Mouse (Mus musculus): ENCODE data around the gene Zbtb44. TPM values are rescaled to one million over a fixed set of nuclear protein-coding genes. Genes with fewer than 3 reads are reported as not detected.

Zbtb44 gene
- polyA plus RNA-seq, 1 experiment from 2014 or later = 7.1 TPM

- WGBS (ENCODE audit: insufficient replicate concordance) = 73% methylated on average over 9 of the region's 9 CpGs
- Histone ChIP-seq H3K9ac (ENCODE audit: low read depth, low read length) (no peak overlapping the region), H3K9me3 (replicated peaks; ENCODE audit: control insufficient read depth, low read length) (no peaks in the 10 kb centered on the region), H3K4me1 (ENCODE audit: control insufficient read depth, insufficient read depth, low read length) (no peaks in the 10 kb centered on the region), H3K4me3 (ENCODE audit: low read depth, low read length) (no peak overlapping the region), H3K36me3 (ENCODE audit: control insufficient read depth, insufficient read depth, low read length) (no peaks in the 10 kb centered on the region), H3K27me3 (ENCODE audit: control insufficient read depth, insufficient read depth, low read length) (peaks cover 2% of the 10 kb centered on the region; the same call in 1 of the 2 replicates), H3K4me2 (no peak overlapping the region), H3K27ac (ENCODE audit: low read depth, low read length) (no peak overlapping the region)
- ATAC-seq (replicated peaks; ENCODE audit: insufficient number of reproducible peaks, low FRiP score, low TSS enrichment) = no peak
Observed at GRCm38 (mm10) chr9:31089541-31089940, 59.1 kb downstream of the Zbtb44 start.

- Histone ChIP-seq H3K9ac (ENCODE audit: low read depth, low read length) (no peak overlapping the region), H3K9me3 (replicated peaks; ENCODE audit: control insufficient read depth, low read length) (no peaks in the 10 kb centered on the region), H3K4me2 (no peak overlapping the region), H3K27ac (ENCODE audit: low read depth, low read length) (no peak overlapping the region), H3K36me3 (ENCODE audit: control insufficient read depth, insufficient read depth, low read length) (no peaks in the 10 kb centered on the region), H3K27me3 (ENCODE audit: control insufficient read depth, insufficient read depth, low read length) (peaks cover 2% of the 10 kb centered on the region; the same call in 1 of the 2 replicates), H3K4me1 (ENCODE audit: control insufficient read depth, insufficient read depth, low read length) (no peaks in the 10 kb centered on the region), H3K4me3 (ENCODE audit: low read depth, low read length) (no peak overlapping the region)
- WGBS (ENCODE audit: insufficient replicate concordance) = 73% methylated on average over 29 of the region's 29 CpGs
- 0 out of 2 replicates have a peak, but pooled peaks have one; percentile 20 for ATAC-seq (replicated peaks; ENCODE audit: insufficient number of reproducible peaks, low FRiP score, low TSS enrichment)
Observed at GRCm38 (mm10) chr9:31090081-31091023, 59.9 kb downstream of the Zbtb44 start.

DNA sequence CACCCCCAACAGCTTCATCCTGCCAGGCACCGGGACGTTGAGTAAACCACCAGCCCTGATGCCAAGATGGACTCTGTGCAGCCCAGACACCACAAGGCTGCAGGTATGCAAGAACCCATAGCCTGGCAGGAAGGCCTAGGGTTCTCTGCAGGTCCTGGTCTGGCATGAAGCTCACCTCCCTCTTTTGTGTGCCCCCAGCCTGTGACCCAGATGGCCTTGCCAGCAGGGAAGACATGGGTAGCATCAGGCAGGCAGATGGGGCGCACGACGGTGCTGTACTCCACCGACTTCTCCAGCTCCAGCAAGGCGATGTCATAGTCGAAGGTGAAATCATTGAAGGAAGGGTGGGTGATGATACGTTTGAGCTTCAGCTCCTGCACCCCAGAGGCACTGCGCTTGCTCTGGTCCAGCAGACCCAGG lies 60.7 kb downstream of the Zbtb44 start:
- Histone ChIP-seq H3K27me3 (ENCODE audit: control insufficient read depth, insufficient read depth, low read length) (peaks cover 2% of the 10 kb centered on the region; the same call in 1 of the 2 replicates), H3K4me2 (no peak overlapping the region), H3K27ac (ENCODE audit: low read depth, low read length) (no peak overlapping the region), H3K4me1 (ENCODE audit: control insufficient read depth, insufficient read depth, low read length) (no peaks in the 10 kb centered on the region), H3K36me3 (ENCODE audit: control insufficient read depth, insufficient read depth, low read length) (no peaks in the 10 kb centered on the region), H3K9ac (ENCODE audit: low read depth, low read length) (no peak overlapping the region), H3K9me3 (replicated peaks; ENCODE audit: control insufficient read depth, low read length) (no peaks in the 10 kb centered on the region), H3K4me3 (ENCODE audit: low read depth, low read length) (no peak overlapping the region)
- ATAC-seq (replicated peaks; ENCODE audit: insufficient number of reproducible peaks, low FRiP score, low TSS enrichment) = no peak
- 90% methylated on average over 10 of the region's 10 CpGs for WGBS (ENCODE audit: insufficient replicate concordance)

GRCm38 (mm10) chr9:31092111-31092832 lies 61.8 kb downstream of the Zbtb44 start:
- Histone ChIP-seq H3K4me1 (ENCODE audit: control insufficient read depth, insufficient read depth, low read length) (peaks cover 6% of the 10 kb centered on the region; the same call in 1 of the 2 replicates), H3K36me3 (ENCODE audit: control insufficient read depth, insufficient read depth, low read length) (no peaks in the 10 kb centered on the region), H3K4me2 (no peak overlapping the region), H3K9ac (ENCODE audit: low read depth, low read length) (no peak overlapping the region), H3K27me3 (ENCODE audit: control insufficient read depth, insufficient read depth, low read length) (peaks cover under 1% of the 10 kb centered on the region; the same call in 1 of the 2 replicates), H3K9me3 (replicated peaks; ENCODE audit: control insufficient read depth, low read length) (no peaks in the 10 kb centered on the region), H3K27ac (ENCODE audit: low read depth, low read length) (no peak overlapping the region), H3K4me3 (ENCODE audit: low read depth, low read length) (no peak overlapping the region)
- ATAC-seq (replicated peaks; ENCODE audit: insufficient number of reproducible peaks, low FRiP score, low TSS enrichment) = no peak
- 84% methylated on average over 18 of the region's 18 CpGs for WGBS (ENCODE audit: insufficient replicate concordance)

GRCm38 (mm10) chr9:31092833-31093195 lies 62.4 kb downstream of the Zbtb44 start:
- Histone ChIP-seq H3K4me2 (no peak overlapping the region), H3K27me3 (ENCODE audit: control insufficient read depth, insufficient read depth, low read length) (no peaks in the 10 kb centered on the region), H3K4me1 (ENCODE audit: control insufficient read depth, insufficient read depth, low read length) (peaks cover 9% of the 10 kb centered on the region; the same call in 1 of the 2 replicates), H3K9ac (ENCODE audit: low read depth, low read length) (no peak overlapping the region), H3K4me3 (ENCODE audit: low read depth, low read length) (no peak overlapping the region), H3K9me3 (replicated peaks; ENCODE audit: control insufficient read depth, low read length) (no peaks in the 10 kb centered on the region), H3K27ac (ENCODE audit: low read depth, low read length) (no peak overlapping the region), H3K36me3 (ENCODE audit: control insufficient read depth, insufficient read depth, low read length) (no peaks in the 10 kb centered on the region)
- ATAC-seq (replicated peaks; ENCODE audit: insufficient number of reproducible peaks, low FRiP score, low TSS enrichment) = no peak
- WGBS (ENCODE audit: insufficient replicate concordance) = 83% methylated on average over 10 of the region's 10 CpGs

DNA sequence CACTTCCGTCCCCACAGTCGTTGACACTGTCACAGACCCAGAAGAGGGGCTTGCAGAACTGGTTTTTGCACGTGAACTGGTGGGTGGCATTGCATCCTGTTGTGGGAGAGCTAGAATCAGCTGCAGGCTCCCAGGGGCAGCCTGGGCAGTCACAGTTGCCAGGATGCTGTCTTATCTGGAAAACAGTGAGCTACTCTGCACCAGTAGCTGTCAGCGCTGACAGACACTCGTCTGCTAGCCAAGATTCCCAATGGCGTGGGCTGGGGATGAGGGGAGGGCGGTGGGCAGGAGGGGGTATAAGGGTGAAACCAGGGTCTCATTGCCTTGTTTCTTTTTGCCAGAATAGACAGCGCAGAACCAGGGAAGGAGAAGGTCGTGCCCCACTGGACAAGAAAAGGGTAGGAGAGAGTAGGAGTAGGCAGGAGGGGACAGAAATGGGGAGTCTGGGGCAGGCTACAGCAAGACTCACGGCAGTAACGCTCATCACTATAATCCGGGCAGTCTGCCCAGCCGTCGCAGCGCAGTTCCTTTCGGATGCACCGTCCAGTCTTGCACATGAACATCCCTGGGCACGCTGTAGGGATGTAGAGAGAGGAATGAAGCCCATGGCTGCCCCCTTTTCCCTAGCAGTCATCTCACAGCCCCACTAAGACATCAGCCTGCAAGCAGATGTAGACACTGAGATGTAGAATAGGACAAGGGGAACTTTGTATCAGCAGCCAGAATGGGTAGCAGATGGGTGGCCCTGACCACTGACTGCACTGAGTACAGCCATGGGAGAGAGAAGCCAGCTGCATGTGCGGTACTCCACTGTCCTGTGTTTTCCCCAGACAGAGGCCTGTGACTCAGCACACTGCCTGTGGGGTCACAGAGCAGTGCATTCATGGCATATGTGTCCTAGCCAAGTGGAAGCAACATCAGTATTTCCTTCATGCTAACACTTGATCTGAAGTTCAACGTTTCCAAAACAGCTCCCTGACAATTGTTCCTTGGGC lies 66.9 kb downstream of the Zbtb44 start:
- Histone ChIP-seq H3K4me3 (ENCODE audit: low read depth, low read length) (no peak overlapping the region), H3K27me3 (ENCODE audit: control insufficient read depth, insufficient read depth, low read length) (no peaks in the 10 kb centered on the region), H3K9ac (ENCODE audit: low read depth, low read length) (no peak overlapping the region), H3K36me3 (ENCODE audit: control insufficient read depth, insufficient read depth, low read length) (no peaks in the 10 kb centered on the region), H3K4me2 (no peak overlapping the region), H3K27ac (ENCODE audit: low read depth, low read length) (no peak overlapping the region), H3K9me3 (replicated peaks; ENCODE audit: control insufficient read depth, low read length) (no peaks in the 10 kb centered on the region), H3K4me1 (ENCODE audit: control insufficient read depth, insufficient read depth, low read length) (peaks cover 9% of the 10 kb centered on the region; the same call in 1 of the 2 replicates)
- 68% methylated on average over 20 of the region's 20 CpGs for WGBS (ENCODE audit: insufficient replicate concordance)
- ATAC-seq (replicated peaks; ENCODE audit: insufficient number of reproducible peaks, low FRiP score, low TSS enrichment) = no peak

- Histone ChIP-seq H3K4me3 (ENCODE audit: low read depth, low read length) (no peak overlapping the region), H3K36me3 (ENCODE audit: control insufficient read depth, insufficient read depth, low read length) (no peaks in the 10 kb centered on the region), H3K9ac (ENCODE audit: low read depth, low read length) (no peak overlapping the region), H3K27me3 (ENCODE audit: control insufficient read depth, insufficient read depth, low read length) (no peaks in the 10 kb centered on the region), H3K4me2 (no peak overlapping the region), H3K27ac (ENCODE audit: low read depth, low read length) (no peak overlapping the region), H3K4me1 (ENCODE audit: control insufficient read depth, insufficient read depth, low read length) (peaks cover 9% of the 10 kb centered on the region; the same call in 1 of the 2 replicates), H3K9me3 (replicated peaks; ENCODE audit: control insufficient read depth, low read length) (no peaks in the 10 kb centered on the region)
- ATAC-seq (replicated peaks; ENCODE audit: insufficient number of reproducible peaks, low FRiP score, low TSS enrichment) = no peak
- 76% methylated on average over 6 of the region's 6 CpGs for WGBS (ENCODE audit: insufficient replicate concordance)
Observed at GRCm38 (mm10) chr9:31098118-31098517, 67.7 kb downstream of the Zbtb44 start.

DNA sequence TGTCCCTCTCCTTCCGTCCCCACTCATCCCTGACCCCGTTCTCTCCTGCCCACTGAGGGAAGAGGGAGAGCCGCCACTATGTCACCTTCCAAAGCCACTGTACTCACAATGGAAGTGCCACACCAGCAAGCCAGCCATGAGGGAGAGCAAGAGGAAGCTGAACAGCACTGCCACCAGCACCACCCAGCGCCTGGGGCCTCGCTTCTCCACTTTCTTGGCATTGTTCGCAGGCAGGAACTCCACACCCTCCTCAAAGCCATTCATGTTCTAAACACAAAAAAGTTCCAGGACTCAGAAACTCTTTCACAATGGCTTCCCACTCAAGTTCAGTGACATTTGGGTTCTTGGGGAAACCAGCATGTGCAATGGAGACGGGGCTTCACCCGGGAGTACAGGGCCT lies 78.0 kb downstream of the Zbtb44 start:
- no peaks in the 10 kb centered on the region for H3K4me1 ChIP-seq (ENCODE audit: control insufficient read depth, insufficient read depth, low read length)
- no peaks in the 10 kb centered on the region for H3K36me3 ChIP-seq (ENCODE audit: control insufficient read depth, insufficient read depth, low read length)
- H3K4me3 ChIP-seq (ENCODE audit: low read depth, low read length) = no peak overlapping the region
- H3K27me3 ChIP-seq (ENCODE audit: control insufficient read depth, insufficient read depth, low read length) = no peaks in the 10 kb centered on the region
- H3K27ac ChIP-seq (ENCODE audit: low read depth, low read length) = no peak overlapping the region
- H3K9me3 ChIP-seq (replicated peaks; ENCODE audit: control insufficient read depth, low read length) = no peaks in the 10 kb centered on the region
- H3K4me2 ChIP-seq = no peak overlapping the region
- 84% methylated on average over 8 of the region's 8 CpGs for WGBS (ENCODE audit: insufficient replicate concordance)
- no peak overlapping the region for H3K9ac ChIP-seq (ENCODE audit: low read depth, low read length)
- ATAC-seq (replicated peaks; ENCODE audit: insufficient number of reproducible peaks, low FRiP score, low TSS enrichment) = no peak

Measured in heart, embryonic 11.5 days (tissue).